In genomic region chr6:90720996-90721746, GRCm38 (mm10) we compare ENCODE assay signal across 8 mouse cellular contexts.
A peak's percentile ranks its signal among the peaks of the same experiment; 100 is the strongest.
DNase-seq lines count a peak whose midpoint lies in the region; TF ChIP-seq lines count a peak whose summit lies in the region.

No protein-coding gene starts in this region.

- no peak overlapping the region for H3K27ac ChIP-seq in testis, adult 2 months (ENCODE audit: control insufficient read depth, insufficient read depth, low read depth, low read length)
- H3K27ac ChIP-seq in bone marrow macrophage, adult 2 months (ENCODE audit: insufficient read depth, low read depth, low read length): no peak overlapping the region

- no peak for TF ChIP-seq POLR2A in testis, adult 2 months (IDR thresholded peaks at IDR 0.05; ENCODE audit: control insufficient read depth, low read depth, low read length)
- TF ChIP-seq POLR2A in bone marrow macrophage, adult 2 months (IDR thresholded peaks at IDR 0.05; ENCODE audit: borderline replicate concordance, low read depth, low read length): no peak
- TF ChIP-seq POLR2A in lung, adult 2 months (IDR thresholded peaks at IDR 0.05; ENCODE audit: borderline replicate concordance, extremely low read depth, low read depth, low read length): no peak

- WGBS in lung, adult 2 months: 37% methylated on average over 5 of the region's 5 CpGs

- H3K4me1 ChIP-seq in testis, adult 2 months (ENCODE audit: control insufficient read depth, insufficient read depth, low read length): peaks cover 5% of the 10 kb centered on the region
- H3K4me1 ChIP-seq in bone marrow macrophage, adult 2 months (ENCODE audit: control insufficient read depth, insufficient read depth, low read length): peaks cover 20% of the 10 kb centered on the region
- peaks cover 19% of the 10 kb centered on the region for H3K4me1 ChIP-seq in lung, adult 2 months (ENCODE audit: control insufficient read depth, insufficient read depth, low read length)

- DNase-seq in testis, postnatal 14 days (ENCODE audit: low spot score): no peak
- DNase-seq in heart, postnatal 36 days: peak; percentile 73 to 80
- DNase-seq in lung, adult 2 months: peak; percentile 74
- peak; percentile 63 for DNase-seq in thymus, postnatal 0 days (ENCODE audit: low spot score)
- no peak for DNase-seq in left cerebral cortex, postnatal 25 days (ENCODE audit: low spot score in 2 of 2)
- DNase-seq in MN1 (ENCODE audit: low spot score): no peak

- H3K27me3 ChIP-seq in testis, adult 2 months (ENCODE audit: control insufficient read depth, insufficient read depth, low read length): no peaks in the 10 kb centered on the region

- TF ChIP-seq CTCF in testis, adult 2 months (IDR thresholded peaks at IDR 0.05; ENCODE audit: control insufficient read depth, insufficient read depth, insufficient replicate concordance, low read depth, low read length): peak; percentile 49; the same call in 1 of the 2 replicates
- TF ChIP-seq CTCF in bone marrow macrophage, adult 2 months (IDR thresholded peaks at IDR 0.05; ENCODE audit: low read depth, low read length): peak; percentile 70
- peak; percentile 71 for TF ChIP-seq CTCF in lung, adult 2 months (IDR thresholded peaks at IDR 0.05; ENCODE audit: insufficient read depth, low read length)

- H3K36me3 ChIP-seq in testis, adult 2 months (ENCODE audit: control insufficient read depth, insufficient read depth, low read length): no peaks in the 10 kb centered on the region

- H3K4me3 ChIP-seq in testis, adult 2 months (ENCODE audit: control insufficient read depth, low read depth, low read length): no peak overlapping the region
- H3K4me3 ChIP-seq in bone marrow macrophage, adult 2 months (ENCODE audit: insufficient read depth, low read length): no peak overlapping the region
- no peak overlapping the region for H3K4me3 ChIP-seq in lung, adult 2 months (replicated peaks; ENCODE audit: extremely low read depth, low read depth, low read length)

- intact Hi-C loops in heart, postnatal 36 days (cut with DNase I): loop anchor here (1.0 to 2.0 kb wide), 2 partner anchors 32 to 67 kb away; no protein-coding TSS in a partner anchor
- intact Hi-C loops in left cerebral cortex, postnatal 25 days (cut with DNase I): no loop called here

Comparison
In these comparisons a context has a peak if more than half of its experiments do, and no peak if none do; other contexts are left out.
1. DNase-seq: peak in heart, postnatal 36 days (2 of 2), lung, adult 2 months (single experiment) and thymus, postnatal 0 days (single experiment); none in testis, postnatal 14 days (single experiment), left cerebral cortex, postnatal 25 days (0 of 2) and MN1 (single experiment).
2. Peak in every context shown above with its lines, with median percentiles within 50 percentile points of each other: CTCF ChIP-seq.